Mouse (Mus musculus) neural tube, embryonic 13.5 days (tissue): Measurements from ENCODE around the gene Ubr1. TPM values are rescaled to one million over a fixed set of nuclear protein-coding genes. Genes with fewer than 3 reads are reported as not detected.

Experiments used
- ATAC-seq: fragments of 200-750 bp; cut with Nextera tagmentation; 2 replicates; pipeline ENCODE4 v1.8.0; 2017; ENCODE audit warnings: low read depth, mild to moderate bottlenecking, moderate TSS enrichment, moderate library complexity
- H3K27ac ChIP-seq: fragments of 300-500 bp; sonication (generic); replicated peaks from 2 replicates; pipeline ENCODE4 v1.5.1; 2015; ENCODE audit warnings: moderate library complexity, mild to moderate bottlenecking, inconsistent platforms
- H3K27me3 ChIP-seq: fragments of 300-500 bp; sonication (generic); 2 replicates; pipeline ENCODE4 v1.6.1; 2015; ENCODE audit warnings: mild to moderate bottlenecking, inconsistent platforms
- H3K36me3 ChIP-seq: fragments of 300-500 bp; sonication (generic); 2 replicates; pipeline ENCODE4 v1.6.1; 2015; ENCODE audit warnings: mild to moderate bottlenecking, inconsistent platforms
- H3K4me1 ChIP-seq: fragments of 300-500 bp; sonication (generic); replicated peaks from 2 replicates; pipeline ENCODE4 v1.6.1; 2015; ENCODE audit warnings: inconsistent platforms
- H3K4me2 ChIP-seq: fragments of 300-500 bp; sonication (generic); 2 replicates; pipeline ENCODE4 v1.6.1; 2015; ENCODE audit warnings: inconsistent platforms, mild to moderate bottlenecking, moderate library complexity
- H3K4me3 ChIP-seq: fragments of 300-500 bp; sonication (generic); 2 replicates; pipeline ENCODE4 v1.5.1; 2015; ENCODE audit warnings: mild to moderate bottlenecking, inconsistent platforms
- H3K9ac ChIP-seq: fragments of 300-500 bp; sonication (generic); 2 replicates; pipeline ENCODE4 v1.6.1; 2015; ENCODE audit warnings: moderate library complexity, mild to moderate bottlenecking, inconsistent platforms
- H3K9me3 ChIP-seq: fragments of 300-500 bp; sonication (generic); 2 replicates; pipeline ENCODE4 v1.6.1; 2016; ENCODE audit warnings: inconsistent platforms
- WGBS: fragments of 180-500 bp; shearing (Covaris S2); methylation state at CpG from one replicate; pipeline ENCODE4 v1.1.7; 2015; 5-methylcytosine and 5-hydroxymethylcytosine counted together
- microRNA-seq: library from miRNA; unstranded; fragments of <30 nt; microRNA quantifications from one replicate; pipeline ENCODE4, GENCODE M21; 2016
- polyA plus RNA-seq: library from polyadenylated mRNA; unstranded; fragments of >200 nt; fragmentation: Nextera tagmentation; extraction: Ambion mirVana; gene quantifications from 2 replicates; pipeline ENCODE4 v1.2.1, GENCODE M21; 2015

Ubr1 gene
- polyA plus RNA-seq, 1 experiment from 2014 or later: 33.6 TPM

GRCm38 (mm10) chr2:120845280-120845679, 125.2 kb downstream of the Ubr1 start:
- no peaks in the 10 kb centered on the region for H3K9me3 ChIP-seq
- H3K9ac ChIP-seq: no peak overlapping the region
- no peak overlapping the region for H3K4me3 ChIP-seq
- no peak overlapping the region for H3K4me2 ChIP-seq
- 96% methylated on average over 1 of the region's 1 CpGs for whole genome bisulfite sequencing
- H3K4me1 ChIP-seq: peaks cover 12% of the 10 kb centered on the region
- ATAC-seq: no peak
- no peak overlapping the region for H3K27ac ChIP-seq
- no peaks in the 10 kb centered on the region for H3K36me3 ChIP-seq
- no peaks in the 10 kb centered on the region for H3K27me3 ChIP-seq

DNA sequence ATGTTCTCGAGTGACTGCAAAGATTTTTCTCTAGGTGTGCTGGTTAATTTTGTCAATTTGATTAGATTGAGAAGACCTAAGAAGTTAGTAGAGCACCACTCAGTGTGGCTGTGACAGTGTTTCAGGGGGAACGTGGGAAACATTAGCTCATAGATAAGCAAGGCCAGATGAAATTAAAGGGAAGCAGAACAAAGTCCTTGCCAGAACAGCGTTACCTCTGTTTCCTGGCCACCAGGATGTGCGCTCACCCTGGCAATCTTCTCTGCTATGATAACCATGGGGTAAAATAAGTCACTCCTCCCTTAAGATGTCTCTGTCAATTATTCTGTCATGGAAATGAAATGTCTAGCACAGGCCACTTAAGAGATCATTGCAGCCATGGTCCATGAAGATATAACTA, 126.5 kb downstream of the Ubr1 start:
- H3K36me3 ChIP-seq: no peaks in the 10 kb centered on the region
- H3K9ac ChIP-seq: no peak overlapping the region
- no peak overlapping the region for H3K27ac ChIP-seq
- WGBS: 84% methylated on average over 4 of the region's 4 CpGs
- no peak overlapping the region for H3K4me2 ChIP-seq
- H3K4me3 ChIP-seq: no peak overlapping the region
- H3K27me3 ChIP-seq: no peaks in the 10 kb centered on the region
- ATAC-seq: no peak
- H3K9me3 ChIP-seq: no peaks in the 10 kb centered on the region
- H3K4me1 ChIP-seq: peaks cover 9% of the 10 kb centered on the region

DNA sequence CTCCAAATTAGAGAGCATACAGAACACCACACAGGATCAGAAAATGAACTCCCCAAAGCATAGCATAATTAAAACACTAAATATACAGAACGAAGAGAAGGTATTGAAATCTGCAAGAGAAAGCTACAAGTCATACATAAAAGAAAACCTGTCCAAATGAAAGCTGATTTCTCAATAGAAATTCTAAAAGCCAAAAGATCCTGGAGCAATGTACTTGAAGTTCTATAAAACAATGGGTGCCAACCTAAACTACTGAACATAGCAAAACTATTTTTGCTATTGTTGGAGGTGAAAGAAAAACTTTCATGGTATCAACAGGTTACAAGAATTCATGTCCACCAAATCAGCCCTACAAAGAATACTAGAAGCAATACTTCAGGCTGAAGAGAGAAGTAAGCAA, 129.3 kb downstream of the Ubr1 start:
- ATAC-seq: no peak
- peaks cover 6% of the 10 kb centered on the region; the same call in 1 of the 2 replicates for H3K36me3 ChIP-seq

GRCm38 (mm10) chr2:120835167-120835566, 135.3 kb downstream of the Ubr1 start:
- H3K9ac ChIP-seq: no peak overlapping the region
- 93% methylated on average over 4 of the region's 4 CpGs for WGBS
- no peak; the same call in 1 of the 2 replicates for ATAC-seq

More for the DNA sequence above, 129.3 kb downstream of the Ubr1 start:
- no peak overlapping the region for H3K9ac ChIP-seq
- 89% methylated on average over 1 of the region's 1 CpGs for WGBS
- H3K27me3 ChIP-seq: no peaks in the 10 kb centered on the region
- H3K4me2 ChIP-seq: no peak overlapping the region
- 0 out of 2 replicates have a peak, but pooled peaks cover 6% of the 10 kb centered on the region for H3K9me3 ChIP-seq
- H3K4me1 ChIP-seq: no peaks in the 10 kb centered on the region
- no peak overlapping the region for H3K27ac ChIP-seq
- H3K4me3 ChIP-seq: no peak overlapping the region

DNA sequence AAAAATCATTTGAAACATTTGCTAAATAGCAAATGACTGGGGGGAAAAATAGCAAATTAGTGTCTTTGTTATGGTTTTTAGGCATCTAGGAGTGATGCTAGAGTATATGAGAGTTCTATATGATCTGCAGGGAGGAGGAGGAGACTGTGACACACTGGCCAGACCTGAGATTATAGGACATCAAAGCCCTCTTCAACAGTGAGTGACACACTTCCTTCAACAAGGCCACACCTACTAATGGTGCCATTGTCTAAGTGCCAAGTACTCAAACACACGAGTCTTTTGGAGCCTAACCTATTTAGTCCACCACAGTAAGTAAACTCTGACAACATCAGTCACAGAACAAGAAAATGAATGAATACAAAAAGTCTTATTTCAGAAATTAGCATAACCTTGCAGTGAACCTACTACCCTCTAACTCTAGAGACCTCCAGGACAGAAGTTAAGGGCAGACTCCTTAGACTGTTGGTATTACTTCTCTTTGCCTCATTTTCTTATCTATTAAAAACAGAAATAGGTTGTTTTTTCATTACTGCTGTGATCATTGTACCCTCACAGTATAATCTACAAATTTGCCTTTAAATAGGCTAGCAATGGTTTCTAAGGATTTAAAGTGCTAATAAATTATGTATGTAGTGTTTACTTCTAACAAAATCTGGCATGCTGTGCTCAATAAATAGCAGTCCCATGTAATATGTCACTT, 143.4 kb downstream of the Ubr1 start:
- H3K9me3 ChIP-seq: no peaks in the 10 kb centered on the region
- no peak for ATAC-seq
- no peaks in the 10 kb centered on the region for H3K4me1 ChIP-seq
- H3K9ac ChIP-seq: no peak overlapping the region
- H3K4me2 ChIP-seq: no peak overlapping the region
- WGBS: 66% methylated on average over 1 of the region's 1 CpGs
- H3K4me3 ChIP-seq: no peak overlapping the region
- H3K36me3 ChIP-seq: peaks cover 8% of the 10 kb centered on the region
- no peaks in the 10 kb centered on the region for H3K27me3 ChIP-seq
- no peak overlapping the region for H3K27ac ChIP-seq

More at GRCm38 (mm10) chr2:120835167-120835566, 135.3 kb downstream of the Ubr1 start:
- H3K4me1 ChIP-seq: no peaks in the 10 kb centered on the region
- H3K4me3 ChIP-seq: no peak overlapping the region
- H3K36me3 ChIP-seq: peaks cover 25% of the 10 kb centered on the region
- no peak overlapping the region for H3K27ac ChIP-seq
- no peak overlapping the region for H3K4me2 ChIP-seq
- no peaks in the 10 kb centered on the region for H3K27me3 ChIP-seq
- 0 out of 2 replicates have a peak, but pooled peaks cover 11% of the 10 kb centered on the region for H3K9me3 ChIP-seq

Small RNA genes within 50 kb of the gene (microRNA-seq; reads per million reads assigned to microRNA genes)
- gene Gm44325: not detected

Other genes with a start within 250 kb of the Ubr1 start
- gene Cdan1, start 120.6 kb downstream of the Ubr1 start, polyA plus RNA-seq: 5.7 and 7.2 TPM in 2 replicates
- 11.6 and 12.3 TPM in 2 replicates for gene Ttbk2, start 120.1 kb downstream of the Ubr1 start, polyA plus RNA-seq
- gene Tmem62, start 6.3 kb upstream of the Ubr1 start, polyA plus RNA-seq: 13.0 and 14.0 TPM in 2 replicates
- 76.9 and 83.6 TPM in 2 replicates for gene Ccndbp1, start 37.7 kb upstream of the Ubr1 start, polyA plus RNA-seq
- gene Epb42, start 66.4 kb upstream of the Ubr1 start, polyA plus RNA-seq: 0.99 and 1.0 TPM in 2 replicates
- 0.33 and 0.68 TPM in 2 replicates for gene Tgm5, start 115.1 kb upstream of the Ubr1 start, polyA plus RNA-seq
- 0.08 TPM in 1 of 2 replicates, not detected in the other for gene Tgm7, start 139.1 kb upstream of the Ubr1 start, polyA plus RNA-seq
- 33.3 and 35.8 TPM in 2 replicates for gene Adal, start 169.7 kb upstream of the Ubr1 start, polyA plus RNA-seq
- 18.3 and 21.2 TPM in 2 replicates for gene Lcmt2, start 169.9 kb upstream of the Ubr1 start, polyA plus RNA-seq
- gene Tubgcp4, start 199.9 kb upstream of the Ubr1 start, polyA plus RNA-seq: 49.6 and 57.0 TPM in 2 replicates
- gene Zscan29, start 200.4 kb upstream of the Ubr1 start, polyA plus RNA-seq: 8.4 and 8.8 TPM in 2 replicates